Mouse (Mus musculus) thymus, adult 2 months (tissue): ENCODE measurements around the gene Gnmt.

ENCODE experiments used
- CTCF ChIP-seq: fragments of 200-500 bp; IDR thresholded peaks from 2 replicates; pipeline ENCODE4 v1.5.1; 2012; ENCODE audit warnings: mild to moderate bottlenecking, control low read depth, low read length, moderate library complexity, borderline replicate concordance; ENCODE audit not compliant: control insufficient read depth, poor library complexity, insufficient read depth; ENCODE audit errors: extremely low read depth
- POLR2A ChIP-seq: fragments of 200-500 bp; IDR thresholded peaks from 2 replicates; pipeline ENCODE4 v1.6.1; 2012; ENCODE audit warnings: mild to moderate bottlenecking, low read length, control low read depth, moderate library complexity; ENCODE audit not compliant: control insufficient read depth, poor library complexity, insufficient read depth; ENCODE audit errors: extremely low read depth

DNA sequence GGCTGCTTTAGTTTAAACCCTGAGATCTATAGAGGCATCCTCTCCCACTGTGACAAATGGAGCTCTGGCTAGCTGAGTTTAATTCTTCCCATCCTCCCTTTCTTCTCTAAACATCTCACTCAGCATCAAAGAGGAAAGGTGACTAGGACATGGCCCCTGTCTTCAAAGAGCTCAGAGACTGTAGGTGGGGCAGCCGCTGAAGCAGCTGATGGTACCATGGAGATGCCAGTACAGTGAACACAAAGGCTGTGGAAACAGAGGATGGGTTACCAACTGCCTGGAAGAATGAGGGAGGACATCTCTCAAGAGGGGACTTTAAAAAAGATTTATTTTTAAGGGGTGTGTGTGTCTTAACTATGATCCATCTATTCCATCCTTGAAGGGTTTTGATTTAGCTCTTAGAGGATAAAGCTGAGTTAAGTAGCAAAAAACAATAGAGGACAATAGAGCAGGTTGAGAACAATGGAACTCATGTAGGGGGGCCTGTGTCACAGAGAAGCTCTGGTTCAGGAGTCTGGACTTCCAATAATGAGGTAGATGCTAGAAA is 34.4 kb downstream of the Gnmt start:
- no peak for TF ChIP-seq POLR2A
- no peak for TF ChIP-seq CTCF
